Mouse (Mus musculus) lung, adult 2 months (tissue): Measurements from ENCODE around the gene Slamf8.

Experiments used
- CTCF ChIP-seq: fragments of 200-500 bp; IDR thresholded peaks from 2 replicates; pipeline ENCODE4 v1.5.1; 2011; ENCODE audit warnings: mild to moderate bottlenecking, low read length, control low read depth; ENCODE audit not compliant: insufficient read depth
- POLR2A ChIP-seq: fragments of 200-500 bp; IDR thresholded peaks from 2 replicates; pipeline ENCODE4 v1.6.1; 2011; ENCODE audit warnings: low read depth, mild to moderate bottlenecking, control low read depth, low read length, borderline replicate concordance; ENCODE audit errors: extremely low read depth

GRCm38 (mm10) chr1:172563465-172563828, 26.9 kb downstream of the Slamf8 start:
- TF ChIP-seq CTCF: no peak
- TF ChIP-seq POLR2A: no peak
